Mouse (Mus musculus) thymus, postnatal 25 days (tissue): ENCODE data around the gene Drp2.

ENCODE experiments used
- DNase-seq: peaks from one replicate; pipeline ENCODE4 v3.0.0; 2022

The Drp2 gene

GRCm38 (mm10) chrX:134403863-134404583 is at the start of gene Drp2:
Drp2 (plus strand) TSS chrX:134404551.
- no peak for DNase-seq

DNA sequence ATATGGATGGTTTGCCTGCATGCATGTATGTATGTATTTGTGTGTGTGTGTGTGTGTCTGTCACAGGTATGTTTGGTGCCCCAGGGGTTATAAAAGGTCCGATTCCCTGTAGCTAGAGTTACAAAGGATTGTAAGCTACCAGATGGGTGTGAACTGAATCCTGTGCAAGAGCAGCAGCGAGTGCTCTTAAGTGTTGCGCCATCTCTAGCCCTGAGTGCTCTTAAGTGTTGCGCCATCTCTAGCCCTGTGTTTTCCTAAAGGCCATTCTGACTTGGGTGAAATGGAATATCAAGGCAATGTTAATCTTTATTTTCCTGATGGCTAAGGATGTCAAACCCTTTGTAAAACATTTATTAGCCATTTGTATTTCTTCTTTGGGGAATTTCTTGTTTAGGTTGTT is 45.0 kb upstream of the Drp2 start:
- DNase-seq = no peak

DNA sequence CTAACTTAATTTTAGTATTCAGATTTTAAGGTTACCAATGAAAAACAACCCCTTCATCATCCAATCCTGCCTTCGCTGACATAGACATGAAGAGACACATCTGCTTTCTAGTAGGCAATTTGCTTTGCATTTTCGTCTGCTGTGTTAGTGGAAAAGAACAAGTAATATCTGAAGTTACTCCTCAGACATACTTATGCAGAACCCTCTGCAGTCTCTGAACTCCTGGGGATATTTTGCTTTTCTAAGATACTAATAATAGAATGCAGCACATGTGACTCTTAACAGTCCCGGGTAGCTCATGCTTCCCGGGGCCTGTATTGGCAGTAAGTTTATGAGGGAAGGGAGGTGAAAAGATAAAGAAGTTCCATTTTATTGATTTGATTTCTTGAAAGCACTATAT is 42.2 kb upstream of the Drp2 start:
- DNase-seq = no peak

DNA sequence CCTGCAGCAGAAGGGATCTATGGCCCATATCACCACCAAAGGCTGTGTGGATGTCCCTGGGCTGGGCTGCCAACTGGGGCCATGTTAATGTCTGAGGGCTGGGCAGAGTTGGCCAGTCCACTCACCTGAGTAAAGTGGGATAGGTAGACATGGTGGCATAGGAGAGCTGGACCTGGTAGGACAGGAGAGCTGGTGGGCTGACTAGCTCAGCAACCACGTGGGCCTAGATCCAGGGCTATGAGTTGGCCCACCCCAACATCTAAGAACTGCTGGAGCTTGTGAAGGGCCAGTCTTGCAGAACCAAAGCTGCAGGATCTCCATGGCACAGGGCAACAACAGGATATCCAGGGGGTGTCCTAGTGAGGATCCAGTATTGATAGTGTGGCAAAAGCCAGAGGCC is 38.9 kb upstream of the Drp2 start:
- no peak for DNase-seq

- no peak for DNase-seq
These were observed 37.8 kb upstream of the Drp2 start for GRCm38 (mm10) chrX:134366547-134366946.

GRCm38 (mm10) chrX:134371279-134371678 is 33.1 kb upstream of the Drp2 start:
- DNase-seq = no peak

GRCm38 (mm10) chrX:134374190-134374589 is 30.2 kb upstream of the Drp2 start:
- no peak for DNase-seq

DNA sequence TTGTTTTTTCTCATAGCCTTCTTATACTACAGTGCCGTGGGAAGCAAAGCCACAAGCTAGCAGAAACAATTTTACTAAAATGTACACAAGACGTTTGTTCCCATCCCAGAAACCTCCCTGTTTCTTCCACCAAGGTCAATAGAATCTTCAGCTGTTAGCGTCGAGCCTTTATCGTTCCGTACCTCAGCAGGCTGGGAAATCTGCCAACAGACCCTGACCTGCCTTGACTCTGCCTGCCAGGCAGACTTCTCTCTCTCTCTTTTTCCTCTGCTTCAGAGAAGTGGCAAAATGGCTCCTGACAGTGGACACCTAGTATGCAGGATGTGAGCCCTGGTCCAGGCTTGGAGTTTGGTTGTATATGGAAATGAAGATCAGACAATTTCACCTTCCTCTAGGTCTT is 19.5 kb upstream of the Drp2 start:
- no peak for DNase-seq

DNA sequence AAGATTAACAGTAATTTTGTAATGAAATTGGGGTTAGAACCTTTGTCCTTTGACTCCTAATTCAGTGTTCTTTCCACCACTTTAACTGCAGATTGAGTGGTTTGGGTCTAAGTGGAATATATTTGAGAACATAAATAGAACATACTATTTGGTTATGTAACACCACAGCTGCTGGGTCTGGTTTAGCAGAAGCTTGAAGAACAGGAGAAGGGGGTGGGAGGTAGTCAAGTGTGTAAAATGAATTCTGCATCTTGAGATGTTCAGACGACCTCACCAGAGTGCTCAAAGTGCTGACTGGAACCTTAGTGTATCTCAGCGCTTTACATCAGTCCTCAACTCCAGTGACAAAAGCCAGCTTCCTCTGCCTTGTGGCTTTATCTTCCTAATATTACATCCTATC is 5.4 kb upstream of the Drp2 start:
- DNase-seq = no peak

- no peak for DNase-seq
These were observed 219 bp downstream of the Drp2 start for GRCm38 (mm10) chrX:134404584-134404955.

DNA sequence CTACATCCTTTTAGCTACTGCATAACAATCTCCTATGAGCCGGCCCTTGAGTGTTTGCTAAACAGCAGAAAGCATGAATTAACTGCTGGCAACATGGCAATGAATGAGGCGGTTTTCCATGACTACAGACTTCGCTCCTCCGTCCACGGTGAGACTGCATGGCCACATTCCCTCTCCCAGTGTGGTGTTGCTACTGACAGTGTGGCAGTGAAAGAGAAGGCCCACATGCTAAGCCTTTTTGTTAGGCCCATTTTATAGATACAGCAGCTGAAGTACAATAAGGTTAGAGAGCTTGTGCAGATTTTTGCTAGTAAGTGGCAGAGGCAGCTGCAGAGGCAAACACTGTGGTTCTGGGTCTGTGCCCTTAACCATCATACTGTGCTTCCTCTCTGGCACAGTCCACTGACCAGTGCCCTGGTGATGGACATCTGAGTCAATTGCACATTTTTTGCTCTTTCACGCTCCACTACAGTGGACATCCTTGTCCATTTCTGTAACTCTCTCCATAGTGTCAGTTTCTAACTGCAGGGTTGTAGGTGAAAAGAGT is 5.1 kb downstream of the Drp2 start:
- DNase-seq = no peak

DNA sequence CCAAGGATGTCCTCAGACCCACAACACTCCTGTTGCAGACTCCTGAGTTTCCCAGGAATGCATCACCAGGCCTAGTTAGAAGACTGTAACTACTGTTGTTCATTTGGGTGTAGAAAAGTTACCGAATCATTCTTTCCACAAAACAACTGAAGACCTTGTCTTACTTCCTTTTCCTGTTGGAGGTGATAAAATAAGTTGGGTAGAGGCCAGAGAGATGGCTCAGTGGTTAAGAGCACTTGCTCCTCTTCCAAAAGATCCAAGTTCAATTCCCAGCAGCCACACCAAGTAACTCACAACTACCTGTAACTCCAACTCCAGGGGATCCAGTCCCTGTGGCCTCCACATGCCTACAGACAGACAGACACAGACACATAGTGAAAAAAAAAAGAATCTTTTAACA is 7.7 kb downstream of the Drp2 start:
- DNase-seq = no peak

DNA sequence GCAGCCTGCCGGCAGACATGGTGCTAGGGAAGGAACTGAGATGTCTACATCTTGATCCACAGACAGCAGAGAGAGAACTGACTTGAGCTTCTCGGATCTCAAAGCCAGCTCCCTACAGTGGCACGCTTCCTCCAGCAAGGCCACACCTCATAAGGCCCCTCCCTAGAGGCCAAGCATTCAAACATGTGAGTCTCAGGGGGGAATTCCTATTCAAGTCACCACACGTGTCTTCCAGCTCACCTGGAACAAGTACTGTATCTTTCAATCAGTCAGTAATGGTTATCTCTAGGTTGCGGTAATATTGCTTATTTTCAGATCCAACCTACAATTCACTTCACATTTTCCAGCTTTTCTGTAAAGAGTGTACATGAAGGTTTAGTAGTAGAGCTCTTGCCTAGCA is 15.7 kb downstream of the Drp2 start:
- no peak for DNase-seq

GRCm38 (mm10) chrX:134424263-134424662 is 19.9 kb downstream of the Drp2 start:
- no peak for DNase-seq

GRCm38 (mm10) chrX:134425798-134426197 is 21.4 kb downstream of the Drp2 start:
- DNase-seq = no peak

DNA sequence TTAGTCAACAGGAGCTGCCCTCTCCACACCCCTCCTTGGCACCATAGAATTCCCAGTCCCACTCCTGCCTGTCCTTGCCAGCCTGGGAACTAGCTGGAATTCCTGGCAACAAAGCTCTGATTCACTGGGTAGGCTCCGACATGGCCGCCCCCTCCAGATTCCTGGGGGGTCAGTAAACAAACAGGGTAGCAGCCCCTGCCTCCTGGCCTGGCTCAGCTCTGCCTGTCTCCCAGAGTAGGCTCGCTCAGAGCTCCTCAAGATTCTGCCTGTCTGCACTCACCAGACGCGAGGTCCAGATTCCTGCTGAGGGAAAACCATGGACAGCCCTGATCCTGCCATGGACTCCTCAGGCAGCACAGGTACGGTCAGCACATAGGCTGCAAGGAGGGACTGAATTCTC is 22.5 kb downstream of the Drp2 start:
- DNase-seq = no peak

DNA sequence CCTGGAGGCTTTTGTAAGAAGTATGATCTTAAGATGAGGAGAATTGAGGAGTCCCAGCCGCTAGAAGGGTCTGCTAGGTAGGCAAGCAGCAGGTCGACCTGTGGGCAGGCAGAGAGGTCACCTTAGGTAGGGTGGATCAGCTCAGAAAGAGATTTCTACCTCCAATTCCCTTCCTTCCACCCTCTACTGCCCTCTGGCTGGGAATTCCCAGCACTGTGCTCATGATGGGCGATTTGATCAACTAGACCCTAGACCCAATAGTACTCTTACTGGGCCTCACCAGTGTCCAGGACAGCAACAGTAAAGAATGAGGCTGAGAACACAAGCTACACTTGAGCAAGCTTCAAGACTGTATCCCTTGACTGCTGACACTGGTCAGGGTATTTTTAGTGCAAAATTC is 23.0 kb downstream of the Drp2 start:
- DNase-seq = no peak

- DNase-seq = no peak
These were observed 70.8 kb downstream of the Drp2 start for GRCm38 (mm10) chrX:134474988-134475710.

DNA sequence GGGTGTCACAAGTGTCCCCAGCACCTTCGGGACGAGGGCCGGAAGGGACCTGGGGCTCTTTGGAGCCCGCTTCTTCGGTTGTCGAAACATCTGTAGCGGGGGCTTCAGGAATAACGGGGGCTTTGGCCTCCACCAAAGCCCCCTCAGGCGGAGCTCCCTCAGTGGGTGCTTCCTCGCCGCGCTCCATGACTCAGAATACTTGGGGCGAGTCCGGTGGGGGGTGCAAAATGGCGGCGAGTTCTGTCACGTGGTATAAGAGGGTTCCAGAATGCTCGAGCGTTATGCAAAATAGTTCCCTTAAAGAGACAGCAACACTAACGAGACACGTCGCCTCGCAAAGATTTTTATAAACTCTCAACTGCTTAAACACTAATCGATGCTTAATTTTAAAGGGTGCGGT is 71.9 kb downstream of the Drp2 start, which contains the start of gene Taf7l:
Taf7l (minus strand) TSS at position 201 of the 400 bp plus-strand sequence.
- no peak for DNase-seq

DNA sequence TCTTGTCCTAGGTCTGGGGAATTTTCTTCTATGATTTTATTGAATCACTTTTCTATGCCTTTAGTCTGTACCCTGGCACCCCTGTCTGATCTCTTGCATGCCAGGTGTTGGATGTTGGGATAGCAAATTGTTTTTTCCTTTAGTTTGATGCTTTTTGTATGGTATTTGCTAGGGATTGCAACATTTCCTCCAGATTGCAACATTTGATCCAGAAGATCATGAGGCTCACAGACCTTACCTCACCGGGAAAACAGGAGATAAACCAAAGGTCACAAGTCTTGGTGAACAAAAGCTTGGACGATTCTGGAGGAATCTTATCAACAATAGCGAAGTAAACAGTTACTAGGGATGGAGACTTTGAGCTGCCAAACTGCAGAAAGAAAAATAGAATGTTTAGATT is 77.4 kb downstream of the Drp2 start:
- no peak for DNase-seq

- no peak for DNase-seq
These were observed 96.3 kb downstream of the Drp2 start for GRCm38 (mm10) chrX:134500651-134501050.
